Mouse (Mus musculus): ENCODE measurements around the gene Dok7. TPM values are rescaled to one million over a fixed set of nuclear protein-coding genes. Genes with fewer than 3 reads are reported as not detected.

The Dok7 gene
- polyA plus RNA-seq, 1 experiment from 2014 or later = 0.12 TPM

DNA sequence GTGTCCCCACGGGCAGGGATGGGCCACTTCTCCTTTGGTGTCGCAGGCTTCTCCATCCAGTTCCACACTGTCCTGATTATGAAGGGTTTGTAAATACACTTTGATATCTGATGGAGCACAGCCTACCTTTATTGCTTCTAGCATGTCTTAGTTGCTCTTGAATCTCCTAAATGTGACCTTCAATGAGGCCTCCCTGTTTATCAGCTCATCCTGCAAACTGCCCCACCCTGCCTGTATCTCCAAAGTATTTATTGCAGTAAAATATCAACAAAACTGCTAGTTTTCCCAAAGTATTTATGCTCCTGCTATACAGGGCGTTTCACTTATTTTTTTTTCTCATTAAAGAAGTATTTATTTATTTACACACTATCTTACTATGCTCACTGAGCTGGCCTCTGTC lies 59.4 kb downstream of the Dok7 start:
- DNase-seq (ENCODE audit: low spot score) = no peak

GRCm38 (mm10) chr5:35117633-35118032 lies 61.1 kb downstream of the Dok7 start:
- no peak for DNase-seq (ENCODE audit: low spot score)

- no peak for DNase-seq (ENCODE audit: low spot score)
Measured at GRCm38 (mm10) chr5:35118418-35118817, 61.9 kb downstream of the Dok7 start.

- no peak for DNase-seq (ENCODE audit: low spot score)
Measured at GRCm38 (mm10) chr5:35120024-35120423, 63.5 kb downstream of the Dok7 start.

GRCm38 (mm10) chr5:35129208-35129607 lies 72.6 kb downstream of the Dok7 start:
- DNase-seq (ENCODE audit: low spot score) = no peak

DNA sequence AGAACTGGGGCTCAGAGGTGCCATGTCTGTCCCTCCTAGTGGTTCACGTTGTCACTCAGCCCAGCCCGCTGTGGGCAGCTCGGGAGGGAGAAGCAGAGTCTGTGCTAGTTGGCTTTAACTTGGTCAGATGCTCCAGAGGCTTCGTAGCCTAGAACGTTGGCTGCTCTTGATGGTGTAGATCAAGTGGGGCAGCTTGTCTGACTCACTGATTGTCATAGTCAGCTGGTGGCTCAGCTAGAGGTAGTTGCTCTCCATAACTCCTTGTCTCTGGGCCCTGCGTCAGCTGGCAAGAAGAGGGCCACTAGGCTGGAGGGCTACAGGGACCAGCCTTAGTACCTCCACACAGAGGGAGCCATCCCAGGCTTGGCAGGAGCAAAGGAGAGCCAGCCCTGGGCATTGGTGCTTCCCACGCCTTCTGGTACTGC lies 73.2 kb downstream of the Dok7 start:
- DNase-seq (ENCODE audit: low spot score) = no peak

DNA sequence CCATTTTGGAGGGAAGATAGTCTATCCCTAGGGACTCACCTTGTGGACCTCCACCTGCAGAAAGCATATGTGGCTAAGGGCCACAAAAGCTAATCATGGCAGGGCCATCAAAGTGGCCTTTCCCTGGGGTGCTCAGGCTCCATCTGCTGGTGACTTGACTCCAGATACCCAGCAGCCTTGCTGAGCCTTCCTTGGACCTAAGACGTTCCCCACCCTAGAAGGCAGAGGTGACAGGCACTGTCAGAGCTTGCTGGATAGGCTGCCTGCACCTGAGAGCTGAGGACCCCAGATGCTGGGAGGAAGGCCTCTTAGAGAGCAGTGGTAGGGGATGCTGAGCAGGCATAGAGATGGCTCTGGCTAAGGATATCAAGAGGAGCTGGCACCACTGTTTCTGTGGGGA lies 74.7 kb downstream of the Dok7 start:
- DNase-seq (ENCODE audit: low spot score) = no peak

DNA sequence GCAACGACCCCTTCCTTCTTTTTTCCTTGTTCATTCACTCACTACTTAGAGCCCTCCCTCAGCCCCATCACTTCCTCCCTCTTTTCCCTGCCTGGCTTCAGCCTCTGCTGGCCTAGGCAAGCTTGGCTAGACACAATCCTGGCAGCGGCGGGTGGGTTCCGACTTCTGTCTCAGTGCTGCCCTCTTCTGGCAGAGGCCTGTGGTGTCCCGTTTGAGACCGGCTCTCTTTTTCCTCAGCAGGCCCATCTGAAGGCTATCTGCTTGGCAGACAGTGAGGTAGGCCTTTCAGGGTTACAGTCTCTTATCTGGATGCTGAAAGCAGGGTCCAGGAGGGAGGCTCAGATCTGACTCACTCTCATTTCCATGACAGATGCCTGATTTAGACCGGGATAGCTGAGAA lies 75.2 kb downstream of the Dok7 start:
- DNase-seq (ENCODE audit: low spot score) = peak; percentile 67

DNA sequence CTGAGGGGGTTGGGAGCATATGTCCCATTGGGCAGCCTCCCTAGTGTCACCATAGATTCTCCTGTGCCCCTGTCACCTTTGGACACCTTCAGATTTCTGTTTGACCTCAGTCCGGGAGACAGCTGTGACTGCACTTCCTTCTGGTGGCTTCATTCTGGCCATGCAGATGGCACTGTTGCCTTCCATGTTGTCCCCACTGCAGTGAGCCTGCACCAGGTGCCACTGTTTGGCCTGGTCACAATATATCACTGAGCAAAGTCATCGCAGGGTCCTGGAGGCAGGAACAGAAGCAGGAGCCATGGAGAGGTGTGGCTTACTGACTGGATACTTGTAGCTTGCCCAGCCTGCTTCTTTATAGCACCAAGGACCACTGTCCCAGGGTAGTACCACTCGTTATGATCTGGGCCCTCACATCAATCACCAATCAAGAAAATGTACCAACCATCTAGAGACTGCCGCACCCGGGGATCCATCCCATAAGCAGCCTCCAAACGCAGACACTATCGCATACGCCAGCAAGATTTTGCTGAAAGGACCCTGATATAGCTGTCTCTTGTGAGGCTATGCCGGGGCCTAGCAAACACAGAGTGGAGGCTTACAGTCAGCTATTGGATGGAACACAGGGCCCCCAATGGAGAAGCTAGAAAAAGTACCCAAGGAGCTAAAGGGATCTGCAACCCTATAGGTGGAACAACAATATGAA lies 75.9 kb downstream of the Dok7 start:
- no peak for DNase-seq (ENCODE audit: low spot score)

- no peak for DNase-seq (ENCODE audit: low spot score)
Measured at GRCm38 (mm10) chr5:35133468-35133867, 76.9 kb downstream of the Dok7 start.

- DNase-seq (ENCODE audit: low spot score) = no peak
Measured at GRCm38 (mm10) chr5:35134286-35134685, 77.7 kb downstream of the Dok7 start.

GRCm38 (mm10) chr5:35135903-35136302 lies 79.3 kb downstream of the Dok7 start:
- no peak for DNase-seq (ENCODE audit: low spot score)

Small RNA genes lying within 50 kb of the gene (microRNA-seq; reads per million reads assigned to microRNA genes)
- 5.8 reads per million, percentile 9 among the genes with 10 or more reads in this experiment for gene Mir3097 (ENCODE audit: borderline number of aligned reads)

Other genes with a start within 250 kb of the Dok7 start
- 0.59 and 0.73 TPM in 2 replicates for gene Msantd1, start 148.8 kb upstream of the Dok7 start, polyA plus RNA-seq (2015; fragmentation: Nextera tagmentation; extraction: Ambion mirVana)
- gene Rgs12, start 107.3 kb upstream of the Dok7 start, polyA plus RNA-seq (2015; fragmentation: Nextera tagmentation; extraction: Ambion mirVana) = 19.2 and 25.0 TPM in 2 replicates
- gene Hgfac, start 15.3 kb upstream of the Dok7 start, polyA plus RNA-seq (2015; fragmentation: Nextera tagmentation; extraction: Ambion mirVana) = 1.1 and 1.7 TPM in 2 replicates
- 76.2 and 89.0 TPM in 2 replicates for gene Lrpap1, start 49.0 kb downstream of the Dok7 start, polyA plus RNA-seq (2015; fragmentation: Nextera tagmentation; extraction: Ambion mirVana)
- gene Adra2c, start 221.6 kb downstream of the Dok7 start, polyA plus RNA-seq (2015; fragmentation: Nextera tagmentation; extraction: Ambion mirVana) = 0.09 and 0.24 TPM in 2 replicates